Mouse (Mus musculus) Patski (cell line): ENCODE data around the gene Trabd2b. TPM values are rescaled to one million over a fixed set of nuclear protein-coding genes. Genes with fewer than 3 reads are reported as not detected.

Experiments used
- ATAC-seq: fragments of 100-300 bp; one replicate; pipeline ENCODE4 v1.8.0; 2021
- CTCF ChIA-PET: fragments of 350-600 bp; sonication (Branson Sonifier 250); formaldehyde crosslinking; loops from one replicate; lab custom pipeline; 2022; ENCODE audit warnings: inconsistent platforms; lab: Charles Lee
- POLR2A ChIA-PET: fragments of 350-600 bp; sonication (Branson Sonifier 250); formaldehyde crosslinking; loops from one replicate; lab custom pipeline; 2022; ENCODE audit warnings: antibody characterized with exemption, inconsistent platforms; lab: Charles Lee
- DNase-seq: peaks from one replicate; pipeline ENCODE4 v3.0.0-alpha.2; 2011; ENCODE audit warnings: low read depth, low spot score
- H3K27me3 ChIP-seq: fragments of 371-371 bp; one replicate; pipeline ENCODE4 v1.5.1; 2021
- CTCF ChIP-seq: fragments of 100-300 bp; IDR thresholded peaks from one replicate; pipeline ENCODE4 v1.5.1; 2021
- in situ Hi-C: fragments of 300-500 bp; cut with MboI; formaldehyde crosslinking; loops from 3 replicates; pipeline ENCODE4 v1.11.1; 2018; ENCODE audit warnings: low pct_unique_long_range_greater_than_20kb, mixed read lengths
- polyA plus RNA-seq: library from polyadenylated mRNA; unstranded; gene quantifications from one replicate; pipeline ENCODE4 v1.2.3, GENCODE M21; 2021

Trabd2b gene
- polyA plus RNA-seq, 1 experiment from 2014 or later, result 0.63 TPM

DNA sequence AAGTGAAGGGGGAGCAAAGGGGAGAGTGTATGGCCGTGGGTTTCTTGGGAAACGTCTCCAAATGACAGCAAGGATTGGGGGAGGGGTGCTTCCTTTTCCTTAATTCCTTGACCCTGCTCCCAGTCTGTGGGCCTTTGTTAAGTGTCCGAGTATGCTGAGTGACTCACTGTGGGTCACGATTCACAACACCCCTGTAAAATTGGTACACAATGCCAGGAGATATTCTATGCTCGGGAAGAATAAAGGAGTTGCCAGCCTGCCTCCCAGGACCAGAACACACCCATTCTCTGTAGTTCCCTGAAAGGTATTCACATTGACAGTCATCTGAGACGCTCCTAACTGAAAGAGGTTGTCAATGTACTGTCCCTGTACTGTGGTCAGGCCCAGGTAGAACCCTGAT is 151.2 kb downstream of the Trabd2b start:
- DNase-seq, result no peak
- ATAC-seq, result no peak
- ChIA-PET POLR2A (no interaction called here), CTCF (no interaction called here)
- in situ Hi-C loops, result no loop called here
- no peak for TF ChIP-seq CTCF
- H3K27me3 ChIP-seq, result no peaks in the 10 kb centered on the region

DNA sequence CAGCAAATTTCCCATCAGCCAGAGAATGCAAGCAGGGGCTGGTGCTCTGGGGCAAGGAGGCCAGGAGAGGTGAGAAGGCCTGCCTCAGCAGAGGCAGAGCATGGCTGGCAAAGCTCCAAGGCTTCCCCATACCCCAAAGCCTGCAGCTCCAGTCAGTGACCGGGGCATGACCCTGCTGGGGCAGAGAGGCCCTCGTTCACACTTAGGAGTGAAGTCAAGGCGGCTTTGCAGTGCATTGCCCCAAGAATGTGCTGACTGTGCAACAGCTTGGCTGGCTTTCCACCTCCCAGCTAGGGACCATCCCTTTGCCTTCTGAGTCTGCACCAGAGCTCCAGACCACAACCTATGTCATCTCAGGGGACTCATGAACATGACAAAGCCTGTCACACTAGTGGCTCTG is 152.0 kb downstream of the Trabd2b start:
- DNase-seq (no peak), ATAC-seq (no peak)
- TF ChIP-seq CTCF, result no peak
- POLR2A ChIA-PET, result no interaction called here
- CTCF ChIA-PET, result no interaction called here
- no peaks in the 10 kb centered on the region for H3K27me3 ChIP-seq
- in situ Hi-C loops, result no loop called here

DNA sequence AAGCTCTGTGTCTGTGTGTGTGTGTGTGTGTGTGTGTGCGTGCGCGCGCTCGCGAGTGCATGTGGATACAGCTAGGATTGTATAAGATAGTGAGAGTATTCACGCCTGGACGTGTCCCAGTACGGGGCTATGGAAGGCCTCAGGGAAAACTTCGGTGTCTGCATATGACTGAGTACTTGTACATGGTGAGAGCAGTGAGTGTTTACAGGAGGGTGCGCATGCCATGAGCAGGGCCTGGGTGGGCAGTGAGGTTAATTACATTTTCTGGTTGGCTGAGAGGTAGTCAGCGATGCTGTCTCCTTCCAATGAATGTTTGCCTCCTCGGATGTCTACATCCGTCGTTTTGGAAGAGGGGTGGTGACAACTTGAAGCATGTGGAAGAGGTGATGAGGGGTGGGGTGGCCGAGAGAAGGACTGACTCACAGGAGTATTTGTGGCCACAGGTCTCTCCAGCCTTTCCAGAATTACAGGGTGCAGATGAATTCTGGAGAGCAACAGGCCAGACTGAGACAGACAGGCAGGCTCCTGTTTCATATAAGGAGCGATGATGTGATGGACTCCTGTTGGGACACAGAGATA is 154.2 kb downstream of the Trabd2b start:
- no peak for ATAC-seq
- ChIA-PET CTCF (interaction anchor here (1.2 kb wide), 1 partner anchor 17 kb away, joined by 3 read pairs; no protein-coding TSS in a partner anchor), POLR2A (no interaction called here)

DNA sequence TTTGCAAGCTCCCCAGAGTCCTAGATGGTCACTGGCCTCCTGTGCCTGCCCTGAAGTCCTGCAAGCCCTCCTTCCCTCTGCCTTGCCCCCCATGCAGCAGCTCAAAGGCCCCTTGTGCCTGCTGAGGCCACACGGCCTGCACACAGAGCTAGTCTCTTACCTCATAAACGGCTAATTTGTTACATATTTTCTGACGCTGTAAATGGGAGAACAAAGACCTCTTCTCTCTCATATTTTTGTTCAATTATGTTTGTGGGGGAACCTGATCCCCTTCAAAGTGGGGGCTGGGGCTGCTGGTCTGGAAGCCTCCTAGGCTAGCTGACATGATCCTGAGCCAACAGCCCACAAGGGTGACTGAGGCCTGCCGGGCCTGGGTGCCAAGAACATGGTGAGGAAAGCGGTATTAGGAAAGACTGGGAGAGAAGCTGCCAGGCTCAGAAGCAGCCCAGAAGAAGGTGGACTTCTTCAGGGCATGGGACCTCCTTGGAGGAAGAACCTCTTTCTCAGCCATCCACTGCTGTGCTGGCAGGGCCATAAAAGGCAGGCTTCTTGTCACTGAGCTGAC is 157.7 kb downstream of the Trabd2b start:
- no peak for ATAC-seq
- POLR2A ChIA-PET, result no interaction called here
- no peak for TF ChIP-seq CTCF
- no peak for DNase-seq
- CTCF ChIA-PET, result no interaction called here
- no peaks in the 10 kb centered on the region for H3K27me3 ChIP-seq
- in situ Hi-C loops, result no loop called here

More for the DNA sequence above, 154.2 kb downstream of the Trabd2b start:
- DNase-seq, result no peak
- H3K27me3 ChIP-seq, result no peaks in the 10 kb centered on the region
- no peak for TF ChIP-seq CTCF
- in situ Hi-C loops, result no loop called here

DNA sequence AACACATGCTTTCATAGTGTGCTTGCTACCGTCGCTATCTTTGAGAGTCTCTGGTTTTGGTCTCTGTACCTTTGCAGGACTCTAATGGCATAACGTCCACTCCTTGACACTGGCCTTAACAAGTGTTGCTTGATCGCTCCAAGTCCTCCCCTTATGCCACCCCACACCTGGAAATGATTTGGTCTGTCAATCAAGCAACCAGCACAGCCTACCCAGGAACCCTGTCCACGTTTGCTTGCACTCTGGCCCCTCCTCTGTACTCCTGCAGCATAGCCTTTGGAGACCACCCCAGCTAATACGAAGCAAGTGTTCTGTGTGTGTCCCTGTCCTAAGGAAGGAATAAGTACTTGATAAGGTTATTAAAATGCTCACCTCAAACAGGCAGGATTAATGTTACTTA is 161.1 kb downstream of the Trabd2b start:
- no peaks in the 10 kb centered on the region for H3K27me3 ChIP-seq
- TF ChIP-seq CTCF, result no peak
- DNase-seq (no peak), ATAC-seq (no peak)
- ChIA-PET CTCF (no interaction called here), POLR2A (no interaction called here)
- in situ Hi-C loops, result no loop called here

DNA sequence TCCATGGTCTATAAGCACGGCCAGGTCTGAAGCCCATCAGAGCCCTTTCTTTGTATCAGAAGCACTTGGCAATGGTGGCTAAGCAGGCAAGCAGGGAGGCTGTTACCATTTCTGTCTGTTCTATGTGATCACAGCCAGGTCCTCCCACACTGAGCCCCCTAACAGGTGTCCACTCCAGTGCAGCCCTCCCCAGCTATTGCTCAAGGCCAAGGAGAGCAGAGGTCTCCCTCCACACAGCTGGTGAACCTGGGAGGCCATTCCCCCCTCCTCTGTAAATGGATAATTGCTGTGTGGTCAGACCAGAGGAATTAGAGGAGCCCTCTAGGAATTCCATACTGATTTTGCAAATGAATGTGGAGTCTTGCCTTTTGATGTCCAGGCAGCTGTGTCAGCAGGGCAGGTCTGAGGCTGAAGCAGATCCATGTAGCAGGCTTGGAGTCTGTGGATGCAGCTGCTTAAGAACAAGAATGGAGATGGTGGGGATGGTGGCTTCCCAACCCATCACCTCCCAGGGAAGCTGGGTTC is 161.6 kb downstream of the Trabd2b start:
- TF ChIP-seq CTCF, result no peak
- H3K27me3 ChIP-seq, result no peaks in the 10 kb centered on the region
- in situ Hi-C loops, result no loop called here
- DNase-seq, result no peak
- peak; percentile 85 for ATAC-seq
- CTCF ChIA-PET, result no interaction called here
- POLR2A ChIA-PET, result no interaction called here

DNA sequence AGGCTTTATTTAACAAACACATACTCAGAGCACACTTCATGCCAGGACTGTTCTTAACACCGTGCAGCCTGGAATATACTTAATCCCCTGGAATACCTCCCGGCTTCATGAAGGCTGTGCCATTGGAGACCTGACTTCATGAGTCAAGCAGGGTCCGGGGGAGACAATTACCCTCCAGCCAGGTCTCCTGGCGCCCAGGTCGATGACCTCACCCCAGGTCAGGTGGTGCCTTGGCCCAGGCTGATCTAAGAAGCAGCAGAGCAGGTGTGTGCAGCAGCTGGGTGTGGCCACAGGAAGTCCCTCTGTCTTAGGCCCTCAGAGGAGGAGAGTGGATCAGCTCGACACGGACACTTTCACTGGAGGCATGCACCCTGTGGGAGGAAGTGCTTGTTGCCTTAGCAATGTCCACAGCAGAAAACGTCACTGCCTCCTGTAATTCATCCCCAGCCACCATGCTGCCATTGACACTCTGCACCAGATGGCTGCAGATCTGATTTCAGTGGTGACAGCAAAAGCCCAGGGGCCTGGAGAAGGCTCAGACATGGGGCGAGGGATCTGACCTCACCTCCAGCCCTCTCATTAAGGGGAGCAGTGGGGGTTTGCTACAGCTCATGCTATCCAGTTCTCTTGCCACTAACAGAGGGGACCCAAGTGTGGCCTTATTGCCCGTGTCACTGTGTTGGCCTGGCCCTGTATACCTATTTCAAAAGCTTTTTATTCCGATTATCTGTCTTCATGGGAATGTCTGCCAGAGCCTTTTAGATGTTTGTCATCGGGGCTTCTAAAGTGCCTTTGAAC is 171.8 kb downstream of the Trabd2b start:
- peak; percentile 97 for ATAC-seq
- no peak for TF ChIP-seq CTCF
- H3K27me3 ChIP-seq, result no peaks in the 10 kb centered on the region
- peak; percentile 54 for DNase-seq
- ChIA-PET POLR2A (interaction anchor here (0.7 to 1.7 kb wide), 2 partner anchors 9 to 35 kb away, joined by 3 read pairs; no protein-coding TSS in a partner anchor), CTCF (interaction anchor here (1.0 to 1.5 kb wide), 3 partner anchors 8 to 58 kb away, joined by 3 to 4 read pairs (median 3); no protein-coding TSS in a partner anchor)
- in situ Hi-C loops, result no loop called here

DNA sequence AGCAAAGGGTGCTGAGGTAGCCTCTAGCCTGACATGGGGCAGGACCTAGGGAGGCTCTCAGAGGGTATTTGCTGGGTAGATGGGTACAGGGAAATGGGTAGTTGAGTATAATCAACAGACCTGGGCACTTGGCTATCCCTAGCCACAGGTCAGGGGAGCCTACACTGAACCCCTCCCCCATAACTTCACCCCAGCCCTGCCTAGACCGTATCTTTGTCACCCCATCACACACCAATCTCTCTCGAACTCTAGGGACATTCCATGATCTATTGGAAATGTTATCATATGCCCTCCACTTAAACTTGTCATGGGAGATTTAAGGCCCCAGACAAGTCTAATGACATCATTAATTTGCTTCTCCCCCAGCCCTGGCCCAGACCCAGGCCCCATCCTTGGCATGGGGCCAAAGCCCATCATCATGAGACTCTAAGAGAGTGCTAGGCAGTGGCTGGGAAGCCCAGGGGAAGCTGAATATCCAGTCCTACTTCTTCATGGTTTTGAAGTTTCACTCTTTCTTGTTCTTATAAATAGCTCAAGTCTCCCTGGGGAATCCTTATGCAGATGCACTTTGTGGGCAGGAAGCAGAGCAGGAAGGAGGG is 177.1 kb downstream of the Trabd2b start:
- POLR2A ChIA-PET, result no interaction called here
- DNase-seq, result no peak
- CTCF ChIA-PET, result no interaction called here
- no peak for TF ChIP-seq CTCF
- no peak for ATAC-seq
- in situ Hi-C loops, result no loop called here
- H3K27me3 ChIP-seq, result no peaks in the 10 kb centered on the region

DNA sequence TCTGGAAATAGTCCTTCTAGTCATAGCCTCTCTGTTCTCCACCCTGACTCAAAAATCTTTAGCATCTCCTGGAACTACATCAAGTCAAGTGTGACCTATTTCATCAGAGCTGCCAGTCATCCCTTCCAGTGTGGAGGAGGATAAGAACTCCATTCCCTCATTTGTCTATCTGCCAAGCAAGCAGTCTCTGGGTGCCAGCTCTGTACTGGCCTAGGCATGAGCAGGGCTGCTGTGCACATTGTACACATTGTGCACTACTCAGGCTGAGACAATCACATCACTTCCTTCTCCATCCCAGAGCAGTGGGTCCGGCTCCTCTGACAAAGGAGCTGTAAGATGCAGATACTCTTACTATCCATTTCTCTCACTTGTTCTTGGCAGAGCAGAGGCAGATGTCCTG is 178.2 kb downstream of the Trabd2b start:
- DNase-seq, result no peak
- ATAC-seq, result no peak
- TF ChIP-seq CTCF, result no peak
- in situ Hi-C loops, result no loop called here
- H3K27me3 ChIP-seq, result no peaks in the 10 kb centered on the region
- ChIA-PET CTCF (no interaction called here), POLR2A (no interaction called here)

DNA sequence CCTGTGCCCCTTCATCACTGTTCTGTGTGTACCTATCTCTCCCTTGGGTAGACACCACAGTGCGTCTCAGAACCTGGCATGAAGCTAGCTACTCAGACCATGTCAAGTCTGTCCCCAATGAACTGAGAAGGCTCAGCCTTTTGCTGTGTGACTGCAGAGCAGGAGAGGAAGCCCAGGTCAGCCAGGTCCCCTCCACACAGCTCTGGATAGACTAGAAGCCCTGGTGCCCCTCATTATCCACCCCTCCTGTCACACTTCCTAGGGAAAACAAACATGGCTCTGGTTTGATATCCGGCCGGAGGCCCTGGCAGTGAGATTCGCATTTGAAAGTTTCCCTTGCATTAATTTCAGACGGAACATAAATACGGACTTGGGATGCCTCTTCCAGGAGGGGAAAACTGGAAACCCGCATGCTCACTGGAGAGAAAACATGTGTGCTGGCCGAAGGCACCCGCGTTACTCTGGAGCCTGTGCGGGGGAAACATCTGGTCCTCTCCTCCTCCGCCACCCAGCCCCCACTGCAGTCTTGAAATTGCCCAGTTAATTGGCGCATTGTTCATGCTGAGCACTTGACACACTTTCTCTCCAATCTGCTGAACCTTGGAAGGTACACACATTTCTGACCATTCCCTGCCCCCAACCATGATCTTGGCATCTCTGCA is 187.2 kb downstream of the Trabd2b start:
- in situ Hi-C loops, result no loop called here
- DNase-seq (no peak), ATAC-seq (no peak)
- no peak for TF ChIP-seq CTCF
- CTCF ChIA-PET, result interaction anchor here (1.8 kb wide), 1 partner anchor 19 kb away, joined by 4 read pairs; no protein-coding TSS in a partner anchor
- POLR2A ChIA-PET, result no interaction called here
- H3K27me3 ChIP-seq, result no peaks in the 10 kb centered on the region
